Mouse (Mus musculus): ENCODE measurements around the gene St7. TPM values are rescaled to one million over a fixed set of nuclear protein-coding genes. Genes with fewer than 3 reads are reported as not detected.

St7 gene
- polyA plus RNA-seq, 1 experiment = 7.4 TPM

- TF ChIP-seq POLR2A (IDR thresholded peaks at IDR 0.05; ENCODE audit: insufficient read depth, low read length) = no peak
- TF ChIP-seq EP300 (IDR thresholded peaks at IDR 0.05; ENCODE audit: insufficient read depth, low read depth, low read length) = no peak
- no peak for TF ChIP-seq CTCF (IDR thresholded peaks at IDR 0.05; ENCODE audit: low read depth, low read length)
- Histone ChIP-seq H3K4me3 (ENCODE audit: low read depth, low read length) (no peak overlapping the region), H3K9ac (ENCODE audit: low read depth, poor library complexity, severe bottlenecking) (no peak overlapping the region), H3K36me3 (ENCODE audit: control insufficient read depth, insufficient read depth, low read length, poor library complexity, severe bottlenecking) (no peaks in the 10 kb centered on the region), H3K27me3 (ENCODE audit: control insufficient read depth, insufficient read depth, low read length, poor library complexity, severe bottlenecking) (no peaks in the 10 kb centered on the region), H3K9me3 (replicated peaks; ENCODE audit: control insufficient read depth, insufficient read depth, low read length, poor library complexity, severe bottlenecking) (no peaks in the 10 kb centered on the region), H3K27ac (ENCODE audit: insufficient read depth, low read length) (no peak overlapping the region), H3K4me1 (ENCODE audit: control insufficient read depth, insufficient read depth, low read length) (no peaks in the 10 kb centered on the region)
Measured at GRCm38 (mm10) chr6:17927746-17928145, 235.0 kb downstream of the St7 start.

DNA sequence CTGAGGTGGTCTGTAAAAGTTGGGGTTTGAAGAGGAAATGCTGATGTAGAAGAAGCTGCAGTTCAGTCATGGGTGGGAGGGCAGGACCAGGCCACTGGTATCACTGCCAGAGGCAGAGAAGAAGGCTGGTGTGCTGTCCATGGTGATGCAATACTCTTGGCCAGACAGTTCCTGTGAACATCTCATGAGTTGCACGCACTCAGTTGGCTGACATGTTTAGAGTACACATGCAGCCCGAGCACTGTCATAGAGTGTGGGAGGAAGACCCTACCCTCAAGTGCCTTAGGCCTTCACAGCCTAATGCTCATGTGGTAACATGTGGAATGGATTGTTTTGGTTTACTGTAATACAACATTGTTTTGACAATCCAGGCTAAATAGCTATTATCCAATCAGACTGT, 238.5 kb downstream of the St7 start:
- TF ChIP-seq EP300 (IDR thresholded peaks at IDR 0.05; ENCODE audit: insufficient read depth, low read depth, low read length) = no peak
- no peak for TF ChIP-seq CTCF (IDR thresholded peaks at IDR 0.05; ENCODE audit: low read depth, low read length)
- no peak for TF ChIP-seq POLR2A (IDR thresholded peaks at IDR 0.05; ENCODE audit: insufficient read depth, low read length)
- H3K4me1 ChIP-seq (ENCODE audit: control insufficient read depth, insufficient read depth, low read length) = no peaks in the 10 kb centered on the region
- no peaks in the 10 kb centered on the region for H3K9me3 ChIP-seq (replicated peaks; ENCODE audit: control insufficient read depth, insufficient read depth, low read length, poor library complexity, severe bottlenecking)
- H3K27me3 ChIP-seq (ENCODE audit: control insufficient read depth, insufficient read depth, low read length, poor library complexity, severe bottlenecking) = no peaks in the 10 kb centered on the region
- H3K36me3 ChIP-seq (ENCODE audit: control insufficient read depth, insufficient read depth, low read length, poor library complexity, severe bottlenecking) = no peaks in the 10 kb centered on the region
- no peak overlapping the region for H3K9ac ChIP-seq (ENCODE audit: low read depth, poor library complexity, severe bottlenecking)
- H3K27ac ChIP-seq (ENCODE audit: insufficient read depth, low read length) = no peak overlapping the region
- no peak overlapping the region for H3K4me3 ChIP-seq (ENCODE audit: low read depth, low read length)

DNA sequence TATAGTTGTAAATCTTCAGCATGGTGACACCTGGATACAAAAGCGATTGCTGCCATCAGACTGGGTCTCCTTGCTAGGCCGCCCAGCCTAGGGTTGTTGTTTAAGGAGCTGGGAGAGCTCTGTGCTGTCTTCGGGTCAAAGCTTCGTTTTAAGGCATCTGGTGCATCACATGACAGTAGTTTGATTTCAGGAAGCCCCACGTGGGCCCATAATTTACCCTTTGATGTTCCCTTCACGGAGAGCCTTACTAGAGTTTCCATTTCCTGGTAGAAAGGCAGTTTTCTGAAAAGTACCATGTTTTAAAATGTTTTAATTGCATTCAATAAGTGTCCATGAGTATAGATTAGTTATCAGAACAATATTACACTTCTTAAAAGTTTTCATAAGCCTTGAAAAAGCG, 239.1 kb downstream of the St7 start:
- no peaks in the 10 kb centered on the region for H3K9me3 ChIP-seq (replicated peaks; ENCODE audit: control insufficient read depth, insufficient read depth, low read length, poor library complexity, severe bottlenecking)
- no peaks in the 10 kb centered on the region for H3K4me1 ChIP-seq (ENCODE audit: control insufficient read depth, insufficient read depth, low read length)
- H3K9ac ChIP-seq (ENCODE audit: low read depth, poor library complexity, severe bottlenecking) = no peak overlapping the region
- H3K4me3 ChIP-seq (ENCODE audit: low read depth, low read length) = no peak overlapping the region
- H3K27me3 ChIP-seq (ENCODE audit: control insufficient read depth, insufficient read depth, low read length, poor library complexity, severe bottlenecking) = no peaks in the 10 kb centered on the region
- TF ChIP-seq POLR2A (IDR thresholded peaks at IDR 0.05; ENCODE audit: insufficient read depth, low read length) (no peak), CTCF (IDR thresholded peaks at IDR 0.05; ENCODE audit: low read depth, low read length) (no peak), EP300 (IDR thresholded peaks at IDR 0.05; ENCODE audit: insufficient read depth, low read depth, low read length) (no peak)
- H3K36me3 ChIP-seq (ENCODE audit: control insufficient read depth, insufficient read depth, low read length, poor library complexity, severe bottlenecking) = no peaks in the 10 kb centered on the region
- H3K27ac ChIP-seq (ENCODE audit: insufficient read depth, low read length) = no peak overlapping the region

- Histone ChIP-seq H3K36me3 (ENCODE audit: control insufficient read depth, insufficient read depth, low read length, poor library complexity, severe bottlenecking) (no peaks in the 10 kb centered on the region), H3K4me3 (ENCODE audit: low read depth, low read length) (no peak overlapping the region), H3K27ac (ENCODE audit: insufficient read depth, low read length) (no peak overlapping the region), H3K9me3 (replicated peaks; ENCODE audit: control insufficient read depth, insufficient read depth, low read length, poor library complexity, severe bottlenecking) (no peaks in the 10 kb centered on the region), H3K27me3 (ENCODE audit: control insufficient read depth, insufficient read depth, low read length, poor library complexity, severe bottlenecking) (no peaks in the 10 kb centered on the region), H3K4me1 (ENCODE audit: control insufficient read depth, insufficient read depth, low read length) (no peaks in the 10 kb centered on the region), H3K9ac (ENCODE audit: low read depth, poor library complexity, severe bottlenecking) (no peak overlapping the region)
- TF ChIP-seq POLR2A (IDR thresholded peaks at IDR 0.05; ENCODE audit: insufficient read depth, low read length) (no peak), CTCF (IDR thresholded peaks at IDR 0.05; ENCODE audit: low read depth, low read length) (no peak), EP300 (IDR thresholded peaks at IDR 0.05; ENCODE audit: insufficient read depth, low read depth, low read length) (no peak)
Measured at GRCm38 (mm10) chr6:17932806-17933205, 240.1 kb downstream of the St7 start.

DNA sequence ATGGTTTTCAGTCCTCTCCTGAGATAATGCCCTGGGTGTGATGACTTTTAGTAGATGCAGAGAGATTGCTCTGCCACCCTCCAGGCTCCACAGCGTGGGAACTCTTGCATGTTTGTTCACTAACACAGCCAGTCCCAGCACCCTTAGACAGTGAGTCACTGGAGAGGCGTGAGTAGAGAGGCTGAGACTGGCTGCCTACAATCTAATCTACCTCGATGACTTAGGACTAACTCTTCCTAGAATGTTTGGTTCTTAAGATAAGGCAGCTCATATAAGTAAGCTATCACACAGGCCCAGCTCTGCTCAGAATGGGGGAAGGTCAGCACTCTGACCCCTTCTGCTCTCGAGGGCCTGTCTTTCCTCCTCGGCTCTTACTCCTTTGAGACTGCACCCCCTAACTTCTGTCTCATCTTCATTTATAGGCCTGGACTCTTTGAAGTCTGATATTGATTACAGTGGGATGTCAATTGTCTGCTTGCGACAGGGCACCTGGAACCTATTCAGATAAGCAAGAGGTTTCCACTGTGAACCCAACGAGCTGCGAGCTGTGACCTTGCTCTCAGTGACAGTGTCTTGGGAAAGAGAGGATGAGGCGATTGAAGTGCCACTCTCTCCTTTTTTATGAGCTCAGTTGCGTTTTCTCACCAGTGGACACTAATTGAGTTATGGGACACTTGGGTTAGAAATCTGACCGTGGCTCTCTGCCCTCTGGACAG, 246.1 kb downstream of the St7 start:
- H3K4me1 ChIP-seq (ENCODE audit: control insufficient read depth, insufficient read depth, low read length) = no peaks in the 10 kb centered on the region
- no peaks in the 10 kb centered on the region for H3K36me3 ChIP-seq (ENCODE audit: control insufficient read depth, insufficient read depth, low read length, poor library complexity, severe bottlenecking)
- H3K27ac ChIP-seq (ENCODE audit: insufficient read depth, low read length) = no peak overlapping the region
- H3K27me3 ChIP-seq (ENCODE audit: control insufficient read depth, insufficient read depth, low read length, poor library complexity, severe bottlenecking) = no peaks in the 10 kb centered on the region
- no peaks in the 10 kb centered on the region for H3K9me3 ChIP-seq (replicated peaks; ENCODE audit: control insufficient read depth, insufficient read depth, low read length, poor library complexity, severe bottlenecking)
- no peak for TF ChIP-seq CTCF (IDR thresholded peaks at IDR 0.05; ENCODE audit: low read depth, low read length)
- TF ChIP-seq POLR2A (IDR thresholded peaks at IDR 0.05; ENCODE audit: insufficient read depth, low read length) = no peak
- no peak for TF ChIP-seq EP300 (IDR thresholded peaks at IDR 0.05; ENCODE audit: insufficient read depth, low read depth, low read length)
- no peak overlapping the region for H3K4me3 ChIP-seq (ENCODE audit: low read depth, low read length)
- H3K9ac ChIP-seq (ENCODE audit: low read depth, poor library complexity, severe bottlenecking) = no peak overlapping the region

DNA sequence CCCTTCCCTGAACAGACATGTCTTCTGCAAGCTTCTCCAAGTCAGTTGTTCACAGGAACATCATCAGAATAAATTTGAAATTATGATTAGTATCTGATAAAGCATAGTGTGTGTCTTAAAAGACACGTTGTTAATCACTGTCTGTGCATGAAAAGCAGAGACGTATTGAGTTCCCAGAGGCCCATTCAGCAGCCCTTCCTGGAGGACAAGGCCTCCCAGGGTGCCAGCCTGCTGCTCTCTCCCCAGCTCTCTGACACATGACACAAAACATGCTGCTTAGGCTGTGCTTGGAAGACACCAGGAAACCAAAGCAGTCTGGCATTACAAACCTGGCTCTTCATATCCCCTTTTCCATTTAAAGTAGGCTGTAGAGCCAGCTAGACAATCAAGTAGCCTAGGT, 249.2 kb downstream of the St7 start:
- H3K27me3 ChIP-seq (ENCODE audit: control insufficient read depth, insufficient read depth, low read length, poor library complexity, severe bottlenecking) = no peaks in the 10 kb centered on the region
- TF ChIP-seq EP300 (IDR thresholded peaks at IDR 0.05; ENCODE audit: insufficient read depth, low read depth, low read length) = no peak
- TF ChIP-seq POLR2A (IDR thresholded peaks at IDR 0.05; ENCODE audit: insufficient read depth, low read length) = no peak
- TF ChIP-seq CTCF (IDR thresholded peaks at IDR 0.05; ENCODE audit: low read depth, low read length) = no peak
- H3K4me1 ChIP-seq (ENCODE audit: control insufficient read depth, insufficient read depth, low read length) = no peaks in the 10 kb centered on the region
- no peak overlapping the region for H3K27ac ChIP-seq (ENCODE audit: insufficient read depth, low read length)
- H3K9ac ChIP-seq (ENCODE audit: low read depth, poor library complexity, severe bottlenecking) = no peak overlapping the region
- H3K9me3 ChIP-seq (replicated peaks; ENCODE audit: control insufficient read depth, insufficient read depth, low read length, poor library complexity, severe bottlenecking) = no peaks in the 10 kb centered on the region
- no peak overlapping the region for H3K4me3 ChIP-seq (ENCODE audit: low read depth, low read length)
- no peaks in the 10 kb centered on the region for H3K36me3 ChIP-seq (ENCODE audit: control insufficient read depth, insufficient read depth, low read length, poor library complexity, severe bottlenecking)
